Mouse (Mus musculus) right cerebral cortex, postnatal 4 days (tissue): ENCODE data around the gene 6030452D12Rik.

ENCODE experiments used
- DNase-seq: peaks from one replicate; pipeline ENCODE4 v3.0.0-alpha.2; 2022

Gene 6030452D12Rik

GRCm38 (mm10) chr8:106518763-106519162, 18.4 kb downstream of the 6030452D12Rik start:
- no peak for DNase-seq

- no peak for DNase-seq
Measured at GRCm38 (mm10) chr8:106520578-106520977, 20.3 kb downstream of the 6030452D12Rik start.

DNA sequence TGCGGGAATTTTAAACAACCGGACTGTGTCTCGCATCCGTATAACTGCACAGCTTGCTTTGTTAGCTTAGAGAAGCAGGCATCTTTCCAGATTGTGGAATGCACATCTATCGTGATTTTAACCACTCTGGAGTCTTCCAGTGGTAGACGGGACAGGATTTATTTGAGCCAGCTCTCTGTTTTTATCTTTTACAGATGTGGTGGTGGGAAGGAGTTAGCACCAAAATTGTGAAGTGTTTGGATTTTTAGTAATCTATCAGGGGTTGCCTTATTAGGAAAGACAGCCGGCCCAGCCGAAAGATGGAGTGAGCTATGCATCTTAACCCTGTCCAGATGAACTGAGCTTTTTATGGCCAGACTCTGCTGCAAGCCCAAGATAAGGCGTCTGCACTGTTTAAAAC, 21.5 kb downstream of the 6030452D12Rik start:
- no peak for DNase-seq

DNA sequence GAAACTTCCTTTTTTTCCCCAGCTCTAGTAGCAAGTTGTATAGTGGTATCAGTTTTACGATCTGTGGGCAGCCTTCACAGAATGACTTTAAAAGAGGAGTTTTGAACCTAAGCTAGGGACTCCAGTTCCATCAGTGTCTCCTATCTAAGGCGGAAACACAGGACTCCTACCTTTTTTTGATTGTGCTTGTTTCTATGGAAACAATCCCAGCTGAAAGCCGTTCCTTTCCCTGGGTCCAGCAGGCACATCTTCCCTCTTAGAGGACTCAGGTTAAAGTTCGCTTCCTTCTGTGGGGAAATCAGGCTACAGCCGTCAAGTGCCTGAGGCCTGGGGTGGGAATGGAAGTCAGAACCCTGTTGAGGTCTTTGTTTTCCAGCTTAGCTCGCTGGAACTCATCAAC, 26.4 kb downstream of the 6030452D12Rik start:
- DNase-seq = no peak

DNA sequence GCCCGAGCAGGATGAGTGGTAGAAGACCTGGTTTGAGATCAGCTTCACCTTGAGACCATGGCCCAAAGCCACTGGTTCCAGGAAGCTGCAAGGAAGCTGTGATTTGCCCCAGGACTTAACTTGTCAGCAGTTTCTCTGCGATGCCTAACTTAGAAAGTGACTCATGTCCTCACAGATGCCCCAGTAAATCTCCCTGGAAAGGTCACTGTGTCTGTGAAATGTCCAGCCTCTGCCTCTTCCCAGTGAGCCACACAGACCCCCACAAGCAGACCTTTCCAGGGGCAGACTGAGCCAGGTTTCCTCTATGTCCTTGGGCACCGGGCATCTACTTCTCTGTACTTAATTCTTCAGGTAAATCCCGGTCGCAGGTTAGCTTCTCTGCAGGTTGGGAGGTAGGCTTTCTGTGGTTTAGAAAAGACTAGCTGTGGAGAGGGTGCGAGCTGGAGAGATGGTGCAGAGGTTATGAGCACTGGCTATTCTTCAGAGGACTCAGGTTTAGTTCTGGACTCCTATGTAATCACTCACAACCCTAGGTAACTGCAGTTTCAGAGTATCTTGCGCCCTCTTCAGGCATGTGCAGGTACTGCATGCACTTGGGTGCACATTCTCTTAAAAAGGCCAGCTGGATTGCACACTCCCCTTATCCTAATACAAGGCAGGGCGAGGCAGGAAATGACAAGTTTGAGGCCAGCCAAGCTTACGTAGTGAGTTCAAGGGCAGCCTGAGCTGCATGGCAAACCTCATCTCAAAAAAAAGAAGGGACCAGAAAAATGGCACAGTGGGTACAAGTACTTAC, 27.1 kb downstream of the 6030452D12Rik start:
- DNase-seq = no peak

GRCm38 (mm10) chr8:106528596-106529249, 28.4 kb downstream of the 6030452D12Rik start:
- DNase-seq = no peak

DNA sequence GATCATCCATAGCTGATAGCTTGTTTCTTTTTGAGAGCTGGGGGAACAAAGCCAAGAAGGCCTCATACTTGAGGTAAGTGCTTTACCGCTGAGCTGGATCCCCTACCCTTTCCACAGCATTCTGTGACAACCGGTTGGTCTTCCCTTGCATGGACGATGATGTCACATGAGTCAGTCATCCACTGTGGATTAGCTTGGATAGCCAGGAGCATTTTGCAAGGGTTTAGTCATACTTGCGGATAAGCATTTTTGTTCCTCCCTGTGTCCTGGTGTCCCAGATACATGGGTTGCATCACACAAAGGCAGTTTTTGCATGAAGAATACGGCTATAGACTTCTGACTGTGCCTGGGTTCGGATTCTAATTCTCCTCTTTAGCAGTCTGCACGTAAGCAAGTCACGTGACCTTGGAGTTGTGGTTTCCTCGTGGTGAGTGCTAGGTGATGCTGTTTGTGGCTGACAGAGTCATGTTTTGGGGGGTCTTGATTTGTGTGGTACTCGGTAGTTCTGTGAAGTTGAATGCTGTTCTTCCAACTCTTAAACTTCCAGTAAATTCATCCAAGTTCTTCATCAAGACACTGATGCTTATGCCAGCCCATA, 29.7 kb downstream of the 6030452D12Rik start:
- DNase-seq = no peak

GRCm38 (mm10) chr8:106530566-106530965, 30.2 kb downstream of the 6030452D12Rik start:
- DNase-seq = no peak

DNA sequence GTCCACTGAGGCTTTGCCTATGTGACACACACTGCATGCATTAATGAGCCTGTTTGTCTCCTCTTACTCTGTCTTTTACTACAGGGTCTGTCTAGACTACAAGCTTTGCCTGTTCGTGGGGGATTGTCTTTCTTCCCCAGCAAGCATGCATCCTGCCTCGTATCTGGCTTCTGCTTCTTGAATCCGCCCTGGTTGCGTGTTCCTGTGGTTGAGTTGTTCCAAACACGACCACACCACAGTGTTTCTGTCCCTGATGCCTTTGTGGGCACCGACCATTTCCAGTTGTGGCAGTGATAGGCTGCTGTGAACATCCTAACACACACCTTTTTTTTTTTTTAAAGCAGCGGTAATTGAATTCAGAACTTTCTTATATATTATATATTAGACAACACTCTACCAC, 33.4 kb downstream of the 6030452D12Rik start:
- no peak for DNase-seq

DNA sequence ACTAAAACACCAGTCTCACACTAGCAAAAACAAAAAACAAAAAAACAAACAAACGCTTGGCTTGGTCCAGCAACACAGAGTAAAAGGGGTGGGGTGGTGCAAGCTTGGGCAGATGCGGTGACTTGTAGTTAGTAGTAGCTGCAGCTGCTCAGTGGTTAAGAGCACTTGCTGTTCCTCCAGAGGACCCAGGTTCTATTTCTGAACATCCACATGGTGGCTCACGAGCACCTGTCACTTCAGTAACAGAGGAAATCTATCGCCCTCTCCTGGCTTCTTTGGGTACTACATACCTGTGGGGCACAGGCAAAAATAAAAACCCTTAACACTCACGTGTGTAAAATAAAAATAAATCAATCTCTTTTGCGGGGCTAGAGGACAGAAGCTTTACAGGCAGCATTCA, 34.1 kb downstream of the 6030452D12Rik start:
- peak; percentile 40 for DNase-seq

- DNase-seq = no peak
Measured at GRCm38 (mm10) chr8:106535448-106535847, 35.1 kb downstream of the 6030452D12Rik start.

- no peak for DNase-seq
Measured at GRCm38 (mm10) chr8:106539193-106539592, 38.9 kb downstream of the 6030452D12Rik start.

- DNase-seq = no peak
Measured at GRCm38 (mm10) chr8:106541002-106541401, 40.7 kb downstream of the 6030452D12Rik start.

DNA sequence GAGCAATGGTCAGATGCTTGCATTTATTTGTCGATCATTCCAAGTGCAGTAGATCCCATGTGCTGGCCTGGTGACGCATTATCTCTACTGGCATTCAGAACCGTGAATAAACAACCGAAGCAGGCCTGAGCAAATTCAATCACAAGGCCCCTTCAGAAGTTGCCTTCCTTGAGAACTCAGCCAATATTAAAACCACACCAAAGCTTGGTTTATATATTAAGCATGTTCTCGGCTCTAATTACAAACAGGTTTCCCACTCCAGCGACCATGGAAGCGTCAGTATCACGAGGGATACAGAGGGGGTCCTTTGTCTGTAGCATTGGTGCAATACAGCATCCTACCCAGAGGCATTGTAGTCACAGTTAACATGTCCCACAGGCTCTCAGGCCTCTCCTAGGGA, 42.7 kb downstream of the 6030452D12Rik start:
- no peak for DNase-seq

- DNase-seq = no peak
Measured at GRCm38 (mm10) chr8:106545149-106545548, 44.8 kb downstream of the 6030452D12Rik start.

GRCm38 (mm10) chr8:106546746-106547145, 46.4 kb downstream of the 6030452D12Rik start:
- DNase-seq = no peak

DNA sequence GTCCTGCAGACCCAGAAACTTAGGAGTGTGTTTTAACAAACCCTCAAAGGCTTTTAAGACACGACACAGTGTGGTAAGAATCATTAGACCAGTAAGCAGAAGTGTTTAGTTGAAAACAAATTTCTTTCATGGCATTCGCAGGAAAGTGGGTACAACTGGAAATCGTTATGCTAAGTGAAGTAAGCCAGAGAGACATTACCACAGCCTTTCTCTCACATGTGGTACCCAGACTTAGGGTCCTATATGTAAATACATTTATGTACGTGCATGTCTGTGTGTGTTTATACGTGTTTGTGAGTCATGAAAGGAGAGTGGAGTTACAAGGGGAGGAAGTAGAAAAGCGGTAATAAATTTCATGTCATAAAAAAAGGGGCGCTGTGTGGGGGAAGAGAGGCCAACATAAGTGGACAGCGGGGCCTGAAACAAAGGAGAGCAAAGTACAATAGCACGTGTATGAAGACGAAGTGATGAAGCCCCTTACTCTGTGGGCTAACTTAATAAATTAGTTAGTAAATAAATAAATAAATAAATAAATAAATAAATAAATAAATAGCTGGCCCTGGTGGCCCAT, 48.1 kb downstream of the 6030452D12Rik start:
- DNase-seq = no peak

- DNase-seq = no peak
Measured at GRCm38 (mm10) chr8:106550906-106551305, 50.6 kb downstream of the 6030452D12Rik start.

- no peak for DNase-seq
Measured at GRCm38 (mm10) chr8:106554011-106554410, 53.7 kb downstream of the 6030452D12Rik start.

GRCm38 (mm10) chr8:106556068-106556645, 55.8 kb downstream of the 6030452D12Rik start:
- no peak for DNase-seq
